Mouse (Mus musculus) forebrain, embryonic 16.5 days (tissue): ENCODE measurements around the gene Morc3. TPM values are rescaled to one million over a fixed set of nuclear protein-coding genes. Genes with fewer than 3 reads are reported as not detected.

Experiments
- ATAC-seq: fragments of 200-750 bp; cut with Nextera tagmentation; 2 replicates; pipeline ENCODE4 v1.8.0; 2017; ENCODE audit warnings: mild to moderate bottlenecking, moderate library complexity
- H3K27ac ChIP-seq: fragments of 300-500 bp; sonication (generic); 2 replicates; pipeline ENCODE4 v1.5.1; 2014; ENCODE audit warnings: low read length, control low read depth
- H3K27me3 ChIP-seq: fragments of 300-500 bp; sonication (generic); replicated peaks from 2 replicates; pipeline ENCODE4 v1.6.1; 2014; ENCODE audit warnings: low read length; ENCODE audit not compliant: control insufficient read depth, insufficient read depth
- H3K36me3 ChIP-seq: fragments of 300-500 bp; sonication (generic); 2 replicates; pipeline ENCODE4 v1.6.1; 2014; ENCODE audit not compliant: control insufficient read depth, insufficient read depth
- H3K4me1 ChIP-seq: fragments of 300-500 bp; sonication (generic); replicated peaks from 2 replicates; pipeline ENCODE4 v1.6.1; 2014; ENCODE audit warnings: low read length; ENCODE audit not compliant: control insufficient read depth, insufficient read depth
- H3K4me2 ChIP-seq: fragments of 300-500 bp; sonication (generic); 2 replicates; pipeline ENCODE4 v1.6.1; 2014; ENCODE audit warnings: mild to moderate bottlenecking, low read length, control low read depth
- H3K4me3 ChIP-seq: fragments of 300-500 bp; sonication (generic); replicated peaks from 2 replicates; pipeline ENCODE4 v1.5.1; 2014; ENCODE audit warnings: mild to moderate bottlenecking, low read length, control low read depth
- H3K9ac ChIP-seq: fragments of 300-500 bp; sonication (generic); replicated peaks from 2 replicates; pipeline ENCODE4 v1.6.1; 2014; ENCODE audit warnings: low read depth, low read length, control low read depth
- H3K9me3 ChIP-seq: fragments of 300-500 bp; sonication (generic); 2 replicates; pipeline ENCODE4 v1.6.1; 2016; ENCODE audit warnings: low read length; ENCODE audit not compliant: control insufficient read depth
- WGBS: fragments of 180-500 bp; shearing (Covaris S2); extraction: QIAGEN DNeasy Blood & Tissue Kit; methylation state at CpG from one replicate; pipeline ENCODE4 v1.1.7; 2014; 5-methylcytosine and 5-hydroxymethylcytosine counted together
- polyA plus RNA-seq: library from polyadenylated mRNA; unstranded; fragments of >200 nt; fragmentation: Nextera tagmentation; extraction: Ambion mirVana; gene quantifications from 2 replicates; pipeline ENCODE4 v1.2.1, GENCODE M21; 2015

Gene Morc3
- polyA plus RNA-seq, 1 experiment from 2014 or later = 38.2 TPM

GRCm38 (mm10) chr16:93797021-93797840 is 34.7 kb upstream of the Morc3 start:
- Histone ChIP-seq H3K4me3 (no peak overlapping the region), H3K4me2 (no peak overlapping the region), H3K9me3 (no peaks in the 10 kb centered on the region), H3K9ac (no peak overlapping the region), H3K27me3 (no peaks in the 10 kb centered on the region), H3K4me1 (no peaks in the 10 kb centered on the region), H3K36me3 (peaks cover 3% of the 10 kb centered on the region; the same call in 1 of the 2 replicates), H3K27ac (no peak overlapping the region)
- WGBS = 84% methylated on average over 12 of the region's 12 CpGs
- ATAC-seq = no peak

DNA sequence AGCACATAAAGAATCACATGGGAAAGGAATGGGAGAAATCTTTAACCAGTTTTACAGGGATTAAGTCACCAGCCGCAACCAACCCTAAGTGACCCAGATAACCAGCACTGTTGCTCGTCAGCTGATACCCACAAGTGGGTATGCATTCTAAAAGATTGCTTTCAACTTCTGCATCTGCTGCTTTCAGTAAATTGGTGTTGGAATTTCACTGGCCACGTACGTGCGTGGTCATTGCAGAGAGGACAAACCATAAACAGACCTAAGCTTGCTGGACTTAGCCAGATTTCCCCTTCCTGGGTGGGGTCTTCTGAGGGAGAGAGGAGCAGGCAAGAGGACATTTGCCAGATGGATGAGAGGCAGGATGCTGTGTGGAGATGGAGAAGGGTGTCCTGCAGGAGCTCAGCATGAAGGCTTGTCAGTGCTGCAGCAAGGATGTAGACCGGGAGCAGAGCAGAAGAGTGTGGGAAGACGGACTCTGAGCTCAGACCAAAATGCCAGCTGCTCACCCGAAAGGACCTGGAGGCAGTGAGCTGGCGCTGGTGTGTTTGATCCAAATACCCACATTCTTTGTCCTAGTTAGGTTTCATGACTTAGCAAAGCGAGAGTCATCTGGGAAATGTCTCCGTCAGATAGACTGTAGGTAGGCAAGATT is 34.0 kb upstream of the Morc3 start:
- no peak overlapping the region for H3K9ac ChIP-seq
- H3K4me3 ChIP-seq = no peak overlapping the region
- no peaks in the 10 kb centered on the region for H3K27me3 ChIP-seq
- WGBS = 85% methylated on average over 11 of the region's 11 CpGs
- no peaks in the 10 kb centered on the region for H3K4me1 ChIP-seq
- H3K9me3 ChIP-seq = no peaks in the 10 kb centered on the region
- no peak overlapping the region for H3K27ac ChIP-seq
- no peak overlapping the region for H3K4me2 ChIP-seq
- H3K36me3 ChIP-seq = peaks cover 3% of the 10 kb centered on the region; the same call in 1 of the 2 replicates
- ATAC-seq = no peak

DNA sequence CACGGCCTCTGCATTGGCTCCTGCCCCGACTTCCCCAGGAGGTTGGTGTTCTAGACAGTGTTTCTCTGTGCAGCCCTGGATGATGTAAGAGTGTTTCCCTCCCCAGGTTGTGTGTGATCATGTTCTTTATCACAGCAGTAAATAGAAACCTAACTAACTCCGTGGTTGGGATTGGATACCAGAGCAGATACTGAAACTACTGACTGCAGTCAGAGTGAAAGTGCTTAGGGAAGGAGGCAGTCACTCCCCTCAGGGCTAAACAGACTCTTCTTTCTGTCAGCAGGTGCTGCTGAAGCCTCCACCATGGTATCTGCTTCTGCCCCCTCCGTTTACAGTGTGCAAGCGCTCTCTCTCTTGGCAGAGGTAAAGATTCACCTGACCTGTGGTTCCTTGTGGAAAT is 33.3 kb upstream of the Morc3 start:
- 70% methylated on average over 5 of the region's 5 CpGs for WGBS
- H3K4me1 ChIP-seq = no peaks in the 10 kb centered on the region
- H3K9me3 ChIP-seq = no peaks in the 10 kb centered on the region
- H3K4me3 ChIP-seq = no peak overlapping the region
- H3K4me2 ChIP-seq = no peak overlapping the region
- ATAC-seq = no peak
- peaks cover 3% of the 10 kb centered on the region; the same call in 1 of the 2 replicates for H3K36me3 ChIP-seq
- no peak overlapping the region for H3K9ac ChIP-seq
- H3K27ac ChIP-seq = no peak overlapping the region
- H3K27me3 ChIP-seq = no peaks in the 10 kb centered on the region

- WGBS = 81% methylated on average over 3 of the region's 3 CpGs
These were observed 32.9 kb upstream of the Morc3 start for GRCm38 (mm10) chr16:93799071-93799470.

GRCm38 (mm10) chr16:93799936-93800335 is 32.0 kb upstream of the Morc3 start:
- H3K36me3 ChIP-seq = peaks cover 3% of the 10 kb centered on the region; the same call in 1 of the 2 replicates
- H3K4me1 ChIP-seq = no peaks in the 10 kb centered on the region
- no peak overlapping the region for H3K4me3 ChIP-seq
- H3K27me3 ChIP-seq = no peaks in the 10 kb centered on the region
- ATAC-seq = no peak
- H3K9ac ChIP-seq = no peak overlapping the region
- H3K9me3 ChIP-seq = no peaks in the 10 kb centered on the region
- WGBS = 95% methylated on average over 16 of the region's 16 CpGs
- no peak overlapping the region for H3K4me2 ChIP-seq
- no peak overlapping the region for H3K27ac ChIP-seq

More at GRCm38 (mm10) chr16:93799071-93799470, 32.9 kb upstream of the Morc3 start:
- H3K27me3 ChIP-seq = no peaks in the 10 kb centered on the region
- peaks cover 3% of the 10 kb centered on the region; the same call in 1 of the 2 replicates for H3K36me3 ChIP-seq
- no peaks in the 10 kb centered on the region for H3K4me1 ChIP-seq
- no peak overlapping the region for H3K4me3 ChIP-seq
- H3K9ac ChIP-seq = no peak overlapping the region
- no peaks in the 10 kb centered on the region for H3K9me3 ChIP-seq
- no peak overlapping the region for H3K27ac ChIP-seq
- no peak for ATAC-seq
- no peak overlapping the region for H3K4me2 ChIP-seq

GRCm38 (mm10) chr16:93807167-93807566 is 24.8 kb upstream of the Morc3 start:
- Histone ChIP-seq H3K27me3 (no peaks in the 10 kb centered on the region), H3K4me2 (no peak overlapping the region), H3K36me3 (peaks cover 37% of the 10 kb centered on the region), H3K4me3 (no peak overlapping the region), H3K27ac (no peak overlapping the region), H3K9me3 (no peaks in the 10 kb centered on the region), H3K9ac (no peak overlapping the region), H3K4me1 (no peaks in the 10 kb centered on the region)
- WGBS = 97% methylated on average over 6 of the region's 6 CpGs
- ATAC-seq = no peak

- peaks cover 41% of the 10 kb centered on the region for H3K36me3 ChIP-seq
- no peaks in the 10 kb centered on the region for H3K4me1 ChIP-seq
- H3K4me3 ChIP-seq = no peak overlapping the region
- 56% methylated on average over 8 of the region's 8 CpGs for WGBS
- H3K27ac ChIP-seq = no peak overlapping the region
- H3K9ac ChIP-seq = no peak overlapping the region
- H3K27me3 ChIP-seq = no peaks in the 10 kb centered on the region
- no peak overlapping the region for H3K4me2 ChIP-seq
- no peaks in the 10 kb centered on the region for H3K9me3 ChIP-seq
- peak; percentile 31; the same call in 1 of the 2 replicates for ATAC-seq
These were observed 23.9 kb upstream of the Morc3 start for GRCm38 (mm10) chr16:93807961-93808554.

DNA sequence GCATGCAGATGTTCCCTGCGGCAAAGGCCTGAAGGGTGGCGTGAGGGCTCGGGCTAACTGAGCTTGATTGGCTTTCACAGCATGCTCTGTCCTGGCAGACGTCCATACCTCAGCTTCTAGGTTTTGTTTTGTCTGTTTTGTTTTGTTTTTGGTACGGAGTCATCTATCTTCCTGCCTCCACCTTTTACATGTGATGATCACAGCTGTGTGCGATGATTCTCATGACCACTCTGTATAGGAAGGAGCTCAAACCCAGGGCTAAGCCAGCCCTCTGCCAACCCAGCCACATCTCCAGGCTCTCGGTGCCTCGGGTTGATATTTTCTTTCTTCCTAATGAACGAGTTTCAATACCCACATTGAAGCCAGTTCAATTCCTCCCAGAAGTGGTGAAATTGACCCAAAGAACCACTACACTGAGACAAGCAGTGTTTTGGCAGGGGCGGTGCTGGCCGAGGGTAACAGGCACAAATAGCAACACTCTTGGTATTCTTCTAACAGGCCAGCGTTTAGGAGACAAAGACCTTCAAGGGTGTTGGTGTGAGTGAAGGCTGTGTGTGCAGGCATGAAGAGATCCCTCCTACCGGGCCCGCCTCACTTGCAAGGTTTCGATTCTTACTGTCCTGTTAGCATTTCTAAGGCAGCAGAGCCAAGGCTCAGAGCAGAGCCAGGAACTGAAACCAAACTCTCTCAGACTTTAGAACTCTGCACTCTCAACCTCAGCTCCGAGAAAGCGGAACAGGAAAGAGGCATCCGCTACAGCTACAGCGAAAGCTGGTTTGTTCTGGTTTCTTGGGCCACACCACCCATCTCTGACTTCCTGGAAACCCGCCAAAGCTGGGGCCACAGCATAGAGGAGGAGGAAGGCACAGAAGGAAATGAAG is 15.8 kb upstream of the Morc3 start:
- Histone ChIP-seq H3K4me2 (peak overlapping the region; percentile 15; the same call in 1 of the 2 replicates), H3K9ac (no peak overlapping the region), H3K4me3 (no peak overlapping the region), H3K4me1 (0 out of 2 replicates have a peak, but pooled peaks cover 4% of the 10 kb centered on the region), H3K9me3 (no peaks in the 10 kb centered on the region), H3K27me3 (no peaks in the 10 kb centered on the region), H3K36me3 (peaks cover 13% of the 10 kb centered on the region), H3K27ac (no peak overlapping the region)
- ATAC-seq = peak; percentile 50; the same call in 1 of the 2 replicates
- WGBS = 37% methylated on average over 20 of the region's 20 CpGs
